Mouse (Mus musculus) cortical plate, adult 2 months (tissue): ENCODE measurements around the gene Tmem87b.

Experiments
- CTCF ChIP-seq: fragments of 200-500 bp; IDR thresholded peaks from 2 replicates; pipeline ENCODE4 v1.5.1; 2011; ENCODE audit warnings: mild to moderate bottlenecking, control low read depth, low read length; ENCODE audit not compliant: insufficient read depth; ENCODE audit errors: extremely low read depth
- POLR2A ChIP-seq: fragments of 200-500 bp; IDR thresholded peaks from 2 replicates; pipeline ENCODE4 v1.6.1; 2011; ENCODE audit warnings: mild to moderate bottlenecking, low read length, control low read depth; ENCODE audit not compliant: insufficient read depth; ENCODE audit errors: extremely low read depth

DNA sequence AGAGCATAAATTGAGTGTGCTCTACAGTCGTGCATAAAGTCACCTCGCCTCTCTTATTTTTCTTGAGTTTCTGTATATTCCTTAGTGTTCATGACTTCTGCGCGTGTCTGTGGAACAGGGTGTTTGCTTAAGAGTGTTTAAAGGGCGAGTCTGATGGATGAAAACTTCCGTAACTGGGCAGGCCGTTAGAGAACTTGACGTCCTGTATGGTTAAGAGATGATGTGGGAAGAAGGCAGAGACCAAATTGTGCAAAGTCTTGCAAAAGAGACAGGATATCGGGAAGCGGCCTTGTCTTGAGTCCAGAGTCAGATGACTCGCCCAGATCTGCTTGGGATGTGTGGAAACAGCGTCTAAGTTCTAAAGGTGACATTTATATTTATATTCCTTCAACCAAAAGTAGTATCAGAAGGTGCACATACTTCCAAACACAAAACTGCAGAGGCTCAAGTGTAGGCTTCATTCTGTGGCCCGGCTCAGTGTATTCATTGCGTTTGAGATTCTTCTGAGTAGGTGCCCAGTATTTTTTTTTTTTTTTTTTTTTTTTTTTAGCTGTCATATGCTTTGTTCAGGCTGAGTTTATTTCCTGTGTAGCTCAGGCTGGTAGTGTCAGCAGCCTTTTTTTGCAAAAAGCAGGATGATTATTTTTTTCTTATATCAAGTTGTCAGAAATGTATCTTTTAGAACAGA is 1.2 kb downstream of the Tmem87b start:
- TF ChIP-seq POLR2A (no peak), CTCF (no peak)
